Mouse (Mus musculus): ENCODE measurements at regions not wholly inside any gene's neighbourhood (a gene's known extent, or its start where the extent isn't known, plus 50 kb on each side); places are given as distances from the start of the nearest gene placed in this dataset.
A peak's percentile ranks its signal among the peaks of the same experiment; 100 is the strongest.

- no peak for DNase-seq (ENCODE audit: low spot score)
These were observed 657.2 kb downstream of the Cdk5rap2 start for GRCm38 (mm10) chr4:69753086-69753485.

GRCm38 (mm10) chr4:69739833-69740510, 670.3 kb downstream of the Cdk5rap2 start:
- DNase-seq (ENCODE audit: low spot score), result peak; percentile 2

Data from lung, postnatal 25 days (tissue).